Mouse (Mus musculus) hindbrain, embryonic 11.5 days (tissue): ENCODE measurements around the gene Ngb. TPM values are rescaled to one million over a fixed set of nuclear protein-coding genes. Genes with fewer than 3 reads are reported as not detected.

Source experiments
- ATAC-seq: fragments of 200-750 bp; cut with Nextera tagmentation; 2 replicates; pipeline ENCODE4 v1.8.0; 2017; ENCODE audit warnings: mild to moderate bottlenecking, moderate TSS enrichment, moderate library complexity; ENCODE audit not compliant: low FRiP score
- DNase-seq: peaks from one replicate; pipeline ENCODE4 v3.0.0-alpha.2; 2015; ENCODE audit warnings: low spot score
- H3K27ac ChIP-seq: fragments of 300-500 bp; sonication (generic); 2 replicates; pipeline ENCODE4 v1.5.1; 2014; ENCODE audit warnings: mild to moderate bottlenecking, low read depth, low read length
- H3K27me3 ChIP-seq: fragments of 300-500 bp; sonication (generic); 2 replicates; pipeline ENCODE4 v1.6.1; 2014; ENCODE audit warnings: mild to moderate bottlenecking, low read length, moderate library complexity, mixed read lengths; ENCODE audit not compliant: control insufficient read depth, insufficient read depth
- H3K36me3 ChIP-seq: fragments of 300-500 bp; sonication (generic); 2 replicates; pipeline ENCODE4 v1.6.1; 2014; ENCODE audit warnings: mild to moderate bottlenecking, low read length, moderate library complexity, mixed read lengths; ENCODE audit not compliant: control insufficient read depth, insufficient read depth
- H3K4me1 ChIP-seq: fragments of 300-500 bp; sonication (generic); replicated peaks from 2 replicates; pipeline ENCODE4 v1.6.1; 2014; ENCODE audit warnings: low read length, mixed read lengths; ENCODE audit not compliant: control insufficient read depth, insufficient read depth
- H3K4me2 ChIP-seq: fragments of 300-500 bp; sonication (generic); replicated peaks from 2 replicates; pipeline ENCODE4 v1.6.1; 2014; ENCODE audit warnings: mild to moderate bottlenecking, low read depth, low read length
- H3K4me3 ChIP-seq: fragments of 300-500 bp; sonication (generic); 2 replicates; pipeline ENCODE4 v1.5.1; 2014; ENCODE audit warnings: low read depth, low read length
- H3K9ac ChIP-seq: fragments of 300-500 bp; sonication (generic); 2 replicates; pipeline ENCODE4 v1.6.1; 2014; ENCODE audit warnings: low read depth, low read length
- H3K9me3 ChIP-seq: fragments of 300-500 bp; sonication (generic); 2 replicates; pipeline ENCODE4 v1.6.1; 2016; ENCODE audit warnings: low read length; ENCODE audit not compliant: control insufficient read depth
- WGBS: fragments of 180-500 bp; shearing (Covaris S2); extraction: QIAGEN DNeasy Blood & Tissue Kit; methylation state at CpG from one replicate; pipeline ENCODE4 v1.1.7; 2014; 5-methylcytosine and 5-hydroxymethylcytosine counted together
- polyA plus RNA-seq: library from polyadenylated mRNA; unstranded; fragments of >200 nt; fragmentation: Nextera tagmentation; extraction: Ambion mirVana; gene quantifications from 2 replicates; pipeline ENCODE4 v1.2.1, GENCODE M21; 2014

The Ngb gene
- polyA plus RNA-seq, 1 experiment from 2014 or later: 0.14 TPM

- no peak overlapping the region for H3K9ac ChIP-seq
- WGBS: 30% methylated on average over 10 of the region's 16 CpGs
- peak; percentile 88 for DNase-seq
Measured at GRCm38 (mm10) chr12:87052661-87053321, 49.5 kb downstream of the Ngb start.

GRCm38 (mm10) chr12:87047536-87047935 is 54.8 kb downstream of the Ngb start:
- Histone ChIP-seq H3K9ac (no peak overlapping the region), H3K9me3 (no peaks in the 10 kb centered on the region), H3K4me3 (no peak overlapping the region), H3K36me3 (no peaks in the 10 kb centered on the region), H3K27ac (no peak overlapping the region), H3K4me2 (no peak overlapping the region), H3K4me1 (no peaks in the 10 kb centered on the region), H3K27me3 (no peaks in the 10 kb centered on the region)
- DNase-seq (no peak), ATAC-seq (no peak)
- 60% methylated on average over 3 of the region's 3 CpGs for WGBS

More at GRCm38 (mm10) chr12:87052661-87053321, 49.5 kb downstream of the Ngb start:
- Histone ChIP-seq H3K27ac (no peak overlapping the region), H3K4me1 (no peaks in the 10 kb centered on the region), H3K27me3 (no peaks in the 10 kb centered on the region), H3K4me2 (no peak overlapping the region), H3K9me3 (no peaks in the 10 kb centered on the region), H3K36me3 (no peaks in the 10 kb centered on the region), H3K4me3 (no peak overlapping the region)
- ATAC-seq: 0 out of 2 replicates have a peak, but pooled peaks have one; percentile 59

Other genes with a start within 250 kb of the Ngb start
- 16.0 and 21.3 TPM in 2 replicates for gene Irf2bpl, start 217.7 kb downstream of the Ngb start, polyA plus RNA-seq
- gene Cipc, start 155.5 kb downstream of the Ngb start, polyA plus RNA-seq: 32.2 and 39.5 TPM in 2 replicates
- gene Zdhhc22, start 112.1 kb downstream of the Ngb start, polyA plus RNA-seq: 0.82 and 0.89 TPM in 2 replicates
- 0.66 and 1.4 TPM in 2 replicates for gene Tmem63c, start 81.2 kb downstream of the Ngb start, polyA plus RNA-seq
- 26.0 and 31.4 TPM in 2 replicates for gene Gstz1, start 44.6 kb upstream of the Ngb start, polyA plus RNA-seq
- gene Pomt2, start 45.4 kb upstream of the Ngb start, polyA plus RNA-seq: 14.8 and 17.0 TPM in 2 replicates
- 1.4 and 1.6 TPM in 2 replicates for gene Samd15, start 97.2 kb upstream of the Ngb start, polyA plus RNA-seq
- gene Tmed8, start 97.9 kb upstream of the Ngb start, polyA plus RNA-seq: 3.3 and 5.3 TPM in 2 replicates
- gene Noxred1, start 136.2 kb upstream of the Ngb start, polyA plus RNA-seq: 1.1 and 2.0 TPM in 2 replicates
- 62.3 and 65.6 TPM in 2 replicates for gene Vipas39, start 163.7 kb upstream of the Ngb start, polyA plus RNA-seq
- 210 and 222 TPM in 2 replicates for gene Ahsa1, start 163.9 kb upstream of the Ngb start, polyA plus RNA-seq
- gene Ism2, start 197.2 kb upstream of the Ngb start, polyA plus RNA-seq: 0.63 and 0.99 TPM in 2 replicates